In genomic region chr4:11128091-11128863, GRCm38 (mm10) we compare ENCODE assay signal across 22 mouse cellular contexts. TPM values are rescaled to one million over a fixed set of nuclear protein-coding genes. Genes with fewer than 3 reads are reported as not detected.
DNase-seq lines count a peak whose midpoint lies in the region; ATAC-seq and TF ChIP-seq lines count a peak whose summit lies in the region.
"Had no signal": no experiment of that assay in that cellular context is flagged by ENCODE, and none has a peak within 500 bp of the region (broad histone marks: within the 10 kb centered on the region; RNA-seq: fewer than 3 reads in every experiment).

No protein-coding gene starts in this region.

- 36% methylated on average over 9 of the region's 9 CpGs for WGBS in liver, embryonic 15.5 days (ENCODE audit: insufficient replicate concordance)

- DNase-seq in spleen, postnatal 10 days (ENCODE audit: low spot score in 2 of 2): peak; percentile 37 to 44
- DNase-seq in spleen, postnatal 14 days (ENCODE audit: low spot score in 2 of 2): no peak
- peak; percentile 13 for DNase-seq in splenic B cell, adult 2 months (ENCODE audit: low read depth, low spot score)
- no peak for DNase-seq in left cerebral cortex, adult 2 months (ENCODE audit: extremely low spot score in 1 of 2, low spot score in 2 of 2)
- DNase-seq in left cerebral cortex, adult 11 months (ENCODE audit: low spot score): no peak
- DNase-seq in urinary bladder, postnatal 10 days (ENCODE audit: low spot score): no peak
- DNase-seq: adrenal gland, postnatal 25 days; B cell, adult 2 months; gastrocnemius, postnatal 14 days; kidney, adult 11 months; thymus, adult 18-20 months had no signal

- ATAC-seq in erythroid progenitor cell, adult 5-6 weeks (replicated peaks; ENCODE audit: low FRiP score, poor library complexity, severe bottlenecking): peak; percentile 94
- peak; percentile 94 for ATAC-seq in liver, embryonic 15.5 days (ENCODE audit: insufficient read depth)
- ATAC-seq: activated CD4-positive, CD25-positive, alpha-beta regulatory T cell, adult 4 months; hindbrain, postnatal 0 days; midbrain, embryonic 16.5 days; Patski had no signal

- no peak overlapping the region for H3K9ac ChIP-seq in liver, embryonic 15.5 days
- H3K9ac ChIP-seq: embryonic facial prominence, embryonic 12.5 days; limb, embryonic 12.5 days had no signal

- no peaks in the 10 kb centered on the region for H3K27me3 ChIP-seq in liver, embryonic 15.5 days
- no peaks in the 10 kb centered on the region for H3K27me3 ChIP-seq in splenic B cell, adult 2 months (ENCODE audit: control insufficient read depth, insufficient read depth, low read length, poor library complexity, severe bottlenecking)
- H3K27me3 ChIP-seq: embryonic facial prominence, embryonic 12.5 days; limb, embryonic 12.5 days; Patski had no signal

- no peak for TF ChIP-seq CTCF in left cerebral cortex, adult 2 months (IDR thresholded peaks at IDR 0.05)

- no peaks in the 10 kb centered on the region for H3K9me3 ChIP-seq in liver, embryonic 15.5 days (replicated peaks)
- H3K9me3 ChIP-seq: embryonic facial prominence, embryonic 12.5 days; heart, embryonic 10.5 days; limb, embryonic 12.5 days had no signal

- no peaks in the 10 kb centered on the region for H3K36me3 ChIP-seq in liver, embryonic 15.5 days (replicated peaks)
- H3K36me3 ChIP-seq in splenic B cell, adult 2 months (ENCODE audit: control insufficient read depth, insufficient read depth, low read length, poor library complexity, severe bottlenecking): no peaks in the 10 kb centered on the region
- H3K36me3 ChIP-seq: embryonic facial prominence, embryonic 12.5 days; heart, embryonic 10.5 days; limb, embryonic 12.5 days had no signal

- intact Hi-C loops in left cerebral cortex, adult 2 months (cut with DNase I): no loop called here

- H3K4me1 ChIP-seq in liver, embryonic 15.5 days (replicated peaks): peaks cover 57% of the 10 kb centered on the region
- H3K4me1 ChIP-seq: embryonic facial prominence, embryonic 12.5 days; limb, embryonic 12.5 days had no signal

- H3K27ac ChIP-seq in liver, embryonic 15.5 days (replicated peaks): peak overlapping the region; percentile 77
- no peak overlapping the region for H3K27ac ChIP-seq in left cerebral cortex, adult 2 months
- H3K27ac ChIP-seq: embryonic facial prominence, embryonic 12.5 days; heart, embryonic 10.5 days; hindbrain, postnatal 0 days; kidney, postnatal 0 days; limb, embryonic 12.5 days had no signal

- H3K4me3 ChIP-seq in liver, embryonic 15.5 days (replicated peaks): no peak overlapping the region
- no peak overlapping the region for H3K4me3 ChIP-seq in left cerebral cortex, adult 2 months
- H3K4me3 ChIP-seq: embryonic facial prominence, embryonic 12.5 days; heart, embryonic 10.5 days; limb, embryonic 12.5 days; megakaryocyte, embryonic 14.5 days had no signal

- H3K4me2 ChIP-seq in liver, embryonic 15.5 days: peak overlapping the region; percentile 31
- H3K4me2 ChIP-seq: embryonic facial prominence, embryonic 12.5 days; limb, embryonic 12.5 days had no signal

RNA-seq across cellular contexts. Expression of gene Trp53inp1, which starts 28.0 kb away (rescaled TPM):
- total RNA-seq in erythroid progenitor cell, adult 5-6 weeks (2015; ENCODE audit: low replicate concordance): 39.8 and 42.2 TPM in 2 replicates
- 39.9 and 43.0 TPM in 2 replicates for total RNA-seq in erythroid progenitor cell, adult 5-6 weeks (2017; ENCODE audit: low replicate concordance)
- 2.8 and 3.2 TPM in 2 replicates for polyA plus RNA-seq in liver, embryonic 15.5 days (2015; fragmentation: Nextera tagmentation; extraction: Ambion mirVana)
- total RNA-seq in left cerebral cortex, adult 2 months (2021): 10 to 100 TPM in 1 of 2 experiments, 1 to 10 TPM in 1; 9.6 to 13.3 TPM

Comparison
In these comparisons a context has a peak if more than half of its experiments do, and no peak if none do; other contexts are left out.
1. DNase-seq: peak in spleen, postnatal 10 days (2 of 2) and splenic B cell, adult 2 months (single experiment); none in spleen, postnatal 14 days (0 of 2), left cerebral cortex, adult 2 months (0 of 2), left cerebral cortex, adult 11 months (single experiment) and urinary bladder, postnatal 10 days (single experiment).